17 mouse cellular contexts compared by ENCODE assay signal in genomic region chr12:55386456-55386855, GRCm38 (mm10). TPM values are rescaled to one million over a fixed set of nuclear protein-coding genes. Genes with fewer than 3 reads are reported as not detected.
DNase-seq lines count a peak whose midpoint lies in the region; ATAC-seq and TF ChIP-seq lines count a peak whose summit lies in the region.
"Had no signal": no experiment of that assay in that cellular context is flagged by ENCODE, and none has a peak within 500 bp of the region (broad histone marks: within the 10 kb centered on the region; RNA-seq: fewer than 3 reads in every experiment).

No protein-coding gene starts in this region.

- H3K27ac ChIP-seq in heart, embryonic 15.5 days = no peak overlapping the region
- no peak overlapping the region for H3K27ac ChIP-seq in heart, embryonic 10.5 days
- peak overlapping the region; percentile 98 for H3K27ac ChIP-seq in thymus, adult 2 months (ENCODE audit: control insufficient read depth, insufficient read depth, low read length)
- peak overlapping the region; percentile 76; the same call in 1 of the 2 replicates for H3K27ac ChIP-seq in MEL (ENCODE audit: control insufficient read depth, low read depth, low read length)
- no peak overlapping the region for H3K27ac ChIP-seq in forebrain, embryonic 14.5 days (ENCODE audit: low read depth, low read length)
- H3K27ac ChIP-seq: heart, embryonic 13.5 days; hindbrain, embryonic 12.5 days; liver, embryonic 14.5 days had no signal

- WGBS in heart, embryonic 15.5 days = 76% methylated on average over 9 of the region's 9 CpGs
- WGBS in heart, embryonic 10.5 days = 69% methylated on average over 9 of the region's 9 CpGs
- WGBS in thymus, adult 2 months = 80% methylated on average over 9 of the region's 9 CpGs
- WGBS in forebrain, embryonic 14.5 days = 60% methylated on average over 9 of the region's 9 CpGs

- TF ChIP-seq CTCF in thymus, adult 2 months (IDR thresholded peaks at IDR 0.05; ENCODE audit: borderline replicate concordance, control insufficient read depth, extremely low read depth, insufficient read depth, low read length, poor library complexity) = no peak
- no peak for TF ChIP-seq CTCF in MEL (IDR thresholded peaks at IDR 0.05 in 2 of 3, conservative IDR thresholded peaks at IDR 0.05 in 1 of 3; ENCODE audit: control insufficient read depth in 1 of 3, insufficient read depth in 1 of 3, low read depth in 2 of 3, low read length in 3 of 3, poor library complexity in 1 of 3, severe bottlenecking in 1 of 3)

- no peak overlapping the region for H3K4me2 ChIP-seq in heart, embryonic 15.5 days
- H3K4me2 ChIP-seq in forebrain, embryonic 14.5 days (ENCODE audit: low read length) = no peak overlapping the region
- H3K4me2 ChIP-seq: heart, embryonic 13.5 days; hindbrain, embryonic 12.5 days; midbrain, embryonic 11.5 days had no signal

- H3K36me3 ChIP-seq in heart, embryonic 15.5 days = no peaks in the 10 kb centered on the region
- H3K36me3 ChIP-seq in heart, embryonic 10.5 days = no peaks in the 10 kb centered on the region
- no peaks in the 10 kb centered on the region for H3K36me3 ChIP-seq in thymus, adult 2 months (ENCODE audit: control insufficient read depth, insufficient read depth, low read length)
- peaks cover 0 to 16% of the 10 kb centered on the region in 2 experiments; a peak in 2 of 4 replicates for H3K36me3 ChIP-seq in MEL (ENCODE audit: control insufficient read depth in 1 of 2, insufficient read depth in 2 of 2, low read length in 2 of 2)
- H3K36me3 ChIP-seq in forebrain, embryonic 14.5 days (ENCODE audit: control insufficient read depth, insufficient read depth, low read length) = no peaks in the 10 kb centered on the region

- no peak for TF ChIP-seq POLR2A in thymus, adult 2 months (IDR thresholded peaks at IDR 0.05; ENCODE audit: control insufficient read depth, extremely low read depth, insufficient read depth, low read length, poor library complexity)
- TF ChIP-seq POLR2A in MEL (IDR thresholded peaks at IDR 0.05; ENCODE audit: control insufficient read depth in 1 of 2, insufficient read depth in 1 of 2, low read depth in 1 of 2, low read length in 2 of 2, poor library complexity in 1 of 2) = no peak

- H3K27me3 ChIP-seq in heart, embryonic 15.5 days = no peaks in the 10 kb centered on the region
- no peaks in the 10 kb centered on the region for H3K27me3 ChIP-seq in heart, embryonic 10.5 days (ENCODE audit: insufficient read depth, poor library complexity, severe bottlenecking)
- no peaks in the 10 kb centered on the region for H3K27me3 ChIP-seq in thymus, adult 2 months (ENCODE audit: control insufficient read depth, insufficient read depth, low read length)
- H3K27me3 ChIP-seq in MEL (ENCODE audit: control insufficient read depth in 1 of 2, insufficient read depth in 2 of 2, low read length in 2 of 2) = no peaks in the 10 kb centered on the region
- H3K27me3 ChIP-seq in forebrain, embryonic 14.5 days (replicated peaks; ENCODE audit: control insufficient read depth, insufficient read depth, low read length) = no peaks in the 10 kb centered on the region
- H3K27me3 ChIP-seq: heart, embryonic 13.5 days; hindbrain, embryonic 12.5 days had no signal

- H3K9ac ChIP-seq in heart, embryonic 15.5 days = 0 out of 2 replicates have a peak overlapping the region, but pooled peaks have one; percentile 2
- H3K9ac ChIP-seq in MEL (ENCODE audit: control insufficient read depth, low read depth, low read length, poor library complexity, severe bottlenecking) = no peak overlapping the region
- H3K9ac ChIP-seq in forebrain, embryonic 14.5 days (ENCODE audit: low read length) = no peak overlapping the region
- H3K9ac ChIP-seq: forebrain, postnatal 0 days; heart, embryonic 13.5 days; hindbrain, embryonic 12.5 days; liver, embryonic 14.5 days had no signal

- no peak overlapping the region for H3K4me3 ChIP-seq in heart, embryonic 15.5 days
- H3K4me3 ChIP-seq in heart, embryonic 10.5 days = no peak overlapping the region
- H3K4me3 ChIP-seq in thymus, adult 2 months (ENCODE audit: control insufficient read depth, insufficient read depth, low read length) = no peak overlapping the region
- no peak overlapping the region for H3K4me3 ChIP-seq in MEL (ENCODE audit: control insufficient read depth in 1 of 2, insufficient read depth in 1 of 2, low read depth in 2 of 2, low read length in 2 of 2)
- no peak overlapping the region for H3K4me3 ChIP-seq in forebrain, embryonic 14.5 days (ENCODE audit: low read depth, low read length)
- H3K4me3 ChIP-seq: heart, embryonic 13.5 days; hindbrain, embryonic 12.5 days had no signal

- peaks cover 19% of the 10 kb centered on the region for H3K4me1 ChIP-seq in heart, embryonic 15.5 days (replicated peaks)
- H3K4me1 ChIP-seq in heart, embryonic 10.5 days = peaks cover 28% of the 10 kb centered on the region
- H3K4me1 ChIP-seq in thymus, adult 2 months (replicated peaks; ENCODE audit: control insufficient read depth, insufficient read depth, low read length) = peaks cover 70% of the 10 kb centered on the region
- H3K4me1 ChIP-seq in MEL (ENCODE audit: control insufficient read depth in 1 of 2, insufficient read depth in 2 of 2, low read length in 2 of 2) = peaks cover 12 to 34% of the 10 kb centered on the region in 2 experiments
- H3K4me1 ChIP-seq in forebrain, embryonic 14.5 days (ENCODE audit: control insufficient read depth, insufficient read depth, low read length) = no peaks in the 10 kb centered on the region
- H3K4me1 ChIP-seq: hindbrain, embryonic 12.5 days had no signal

- no peaks in the 10 kb centered on the region for H3K79me2 ChIP-seq in MEL (ENCODE audit: control insufficient read depth, insufficient read depth, low read length, poor library complexity)

- no peak for TF ChIP-seq RAD21 in MEL (IDR thresholded peaks at IDR 0.05; ENCODE audit: low read depth, low read length)

- TF ChIP-seq EP300 in MEL (IDR thresholded peaks at IDR 0.05; ENCODE audit: low read depth in 1 of 2, low read length in 2 of 2) = no peak

- no peaks in the 10 kb centered on the region for H3K9me3 ChIP-seq in heart, embryonic 15.5 days (replicated peaks)
- no peaks in the 10 kb centered on the region for H3K9me3 ChIP-seq in heart, embryonic 10.5 days
- H3K9me3 ChIP-seq in MEL (replicated peaks; ENCODE audit: insufficient read depth, low read length) = no peaks in the 10 kb centered on the region
- no peaks in the 10 kb centered on the region for H3K9me3 ChIP-seq in forebrain, embryonic 14.5 days (replicated peaks; ENCODE audit: control insufficient read depth, low read length)
- H3K9me3 ChIP-seq: heart, embryonic 13.5 days; hindbrain, embryonic 12.5 days had no signal

- ATAC-seq in heart, embryonic 15.5 days (replicated peaks; ENCODE audit: insufficient number of reproducible peaks, insufficient read depth, low FRiP score, low read depth) = no peak
- no peak for ATAC-seq in forebrain, embryonic 14.5 days
- ATAC-seq: forebrain, postnatal 0 days had no signal

- no peak for DNase-seq in heart, embryonic 10.5 days (ENCODE audit: low spot score)
- no peak for DNase-seq in thymus, adult 2 months
- no peak for DNase-seq in thymus, postnatal 0 days (ENCODE audit: low spot score)
- DNase-seq in MEL (ENCODE audit: low read depth, low spot score) = no peak
- DNase-seq in naive thymus-derived CD4-positive, alpha-beta T cell, adult 2 months (ENCODE audit: low read depth) = peak; percentile 50
- DNase-seq in forebrain, embryonic 14.5 days (ENCODE audit: low spot score) = no peak
- DNase-seq in gastrocnemius, adult 18-20 months (ENCODE audit: low spot score) = no peak
- DNase-seq: cerebellum, adult 8-10 months; forebrain, postnatal 0 days; gastrocnemius, postnatal 10 days; kidney, postnatal 4 days; lung, postnatal 14 days had no signal

TF ChIP-seq in MEL, 35 proteins besides CTCF, POLR2A, EP300 and RAD21:
- TF ChIP-seq ZNF384 (IDR thresholded peaks at IDR 0.05; ENCODE audit: low read depth, low read length) (no peak), TAL1 (IDR thresholded peaks at IDR 0.05; ENCODE audit: low read length) (no peak), TCF12 (IDR thresholded peaks at IDR 0.05; ENCODE audit: low read depth, low read length) (no peak), RCOR1 (IDR thresholded peaks at IDR 0.05; ENCODE audit: low read depth, low read length) (no peak), MYC (IDR thresholded peaks at IDR 0.05; ENCODE audit: low read depth, low read length) (no peak), NELFE (IDR thresholded peaks at IDR 0.05; ENCODE audit: low read depth, low read length) (no peak), MAX (IDR thresholded peaks at IDR 0.05; ENCODE audit: low read length) (no peak), UBTF (IDR thresholded peaks at IDR 0.05; ENCODE audit: borderline replicate concordance, insufficient read depth, low read depth, low read length) (no peak), JUND (IDR thresholded peaks at IDR 0.05; ENCODE audit: low read depth, low read length) (no peak), GABPA (IDR thresholded peaks at IDR 0.05; ENCODE audit: low read depth, low read length) (no peak), E2F4 (IDR thresholded peaks at IDR 0.05; ENCODE audit: borderline replicate concordance, low read depth, low read length) (no peak), POLR2AphosphoS5 (IDR thresholded peaks at IDR 0.05; ENCODE audit: borderline replicate concordance, low read depth, low read length) (no peak), CHD2 (IDR thresholded peaks at IDR 0.05; ENCODE audit: low read length) (no peak), MAFK (IDR thresholded peaks at IDR 0.05; ENCODE audit: borderline replicate concordance, low read depth, low read length) (no peak), TBP (IDR thresholded peaks at IDR 0.05; ENCODE audit: low read depth, low read length) (no peak), ZKSCAN1 (IDR thresholded peaks at IDR 0.05; ENCODE audit: low read depth, low read length) (no peak)

RNA-seq across cellular contexts. Expression of gene Psma6, which starts 2.4 kb away (rescaled TPM):
- 301 and 302 TPM in 2 replicates for polyA plus RNA-seq in heart, embryonic 15.5 days (2015; fragmentation: Nextera tagmentation; extraction: Ambion mirVana)
- polyA plus RNA-seq in heart, embryonic 10.5 days (2016; fragmentation: Nextera tagmentation; extraction: Ambion mirVana) = 365 and 409 TPM in 2 replicates
- polyA plus RNA-seq in thymus, adult 2 months (2012; rRNA removed) = 74.8 and 92.3 TPM in 2 replicates
- polyA plus RNA-seq in thymus, postnatal 0 days (2015; fragmentation: Nextera tagmentation; extraction: Ambion mirVana) = 720 and 727 TPM in 2 replicates
- total RNA-seq in MEL (2012; rRNA removed) = 255 and 284 TPM in 2 replicates
- polyA plus RNA-seq in MEL (2012; ENCODE audit: insufficient read depth in 1 of 2, insufficient read length in 2 of 2, low read depth in 1 of 2, low replicate concordance in 2 of 2, missing spikeins in 1 of 2) = 100 to 1,000 TPM in 1 of 2 experiments, not detected in 1; 309 TPM
- 482 and 544 TPM in 2 replicates for polyA plus RNA-seq in forebrain, embryonic 14.5 days (2014; fragmentation: Nextera tagmentation; extraction: Ambion mirVana)
- 100 to 1,000 TPM; 162 TPM for total RNA-seq in gastrocnemius, adult 18-20 months (2021)

Comparison
In these comparisons a context has a peak if more than half of its experiments do, and no peak if none do; other contexts are left out.
1. H3K27ac ChIP-seq: peak in thymus, adult 2 months (single experiment) and MEL (single experiment); none in heart, embryonic 15.5 days (single experiment), heart, embryonic 10.5 days (single experiment) and forebrain, embryonic 14.5 days (single experiment).